Mouse (Mus musculus) G1E (cell line): ENCODE data around the gene Chmp4b.

Experiments used
- CTCF ChIP-seq: IDR thresholded peaks from 2 replicates; pipeline ENCODE4 v1.5.1; 2012; ENCODE audit warnings: low read depth, low read length, inconsistent platforms, mixed read lengths
- GATA1 ChIP-seq: IDR thresholded peaks from 2 replicates; pipeline ENCODE4 v1.6.1; 2012; ENCODE audit warnings: borderline replicate concordance, low read length, inconsistent platforms, mixed read lengths
- GATA2 ChIP-seq: IDR thresholded peaks from 2 replicates; pipeline ENCODE4 v1.6.1; 2012; ENCODE audit warnings: low read depth, low read length, inconsistent platforms, borderline replicate concordance
- POLR2AphosphoS5 ChIP-seq: IDR thresholded peaks from 2 replicates; pipeline ENCODE4 v1.6.1; 2012; ENCODE audit warnings: low read depth, low read length, inconsistent platforms; ENCODE audit not compliant: insufficient replicate concordance
- TAL1 ChIP-seq: conservative IDR thresholded peaks from 2 replicates; pipeline ENCODE4 v1.6.1; 2012; ENCODE audit warnings: low read depth, low read length, inconsistent platforms, mixed read lengths

DNA sequence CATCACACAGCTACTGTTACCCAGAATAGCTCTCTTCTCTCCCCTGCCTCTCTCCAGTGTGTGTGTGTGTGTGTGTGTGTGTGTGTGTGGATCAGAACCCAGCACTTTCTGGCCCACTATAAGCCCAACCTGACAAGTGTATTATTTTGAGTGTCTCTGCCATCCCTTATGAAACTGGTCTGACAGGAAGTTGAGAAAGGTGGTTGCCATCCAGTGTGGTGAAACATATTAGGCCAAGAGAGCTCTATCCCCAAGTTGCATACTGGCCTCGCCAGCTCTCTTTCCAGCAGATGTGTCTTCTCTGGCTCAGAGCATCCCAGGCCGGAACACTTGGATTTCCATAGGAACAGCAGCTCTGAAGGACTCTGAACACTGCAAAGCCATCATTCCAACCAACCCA lies 48.7 kb downstream of the Chmp4b start:
- TF ChIP-seq CTCF (no peak), POLR2AphosphoS5 (no peak), GATA2 (no peak), GATA1 (no peak), TAL1 (no peak)
